Mouse (Mus musculus) olfactory bulb, adult 2 months (tissue): ENCODE results near the gene Ccdc14.

Source experiments
- CTCF ChIP-seq: fragments of 200-500 bp; IDR thresholded peaks from 2 replicates; pipeline ENCODE4 v1.5.1; 2012; ENCODE audit warnings: low read depth, mild to moderate bottlenecking, low read length, moderate library complexity; ENCODE audit not compliant: insufficient read depth
- POLR2A ChIP-seq: fragments of 200-500 bp; IDR thresholded peaks from 2 replicates; pipeline ENCODE4 v1.6.1; 2012; ENCODE audit warnings: mild to moderate bottlenecking, low read depth, low read length, moderate library complexity; ENCODE audit not compliant: insufficient read depth

DNA sequence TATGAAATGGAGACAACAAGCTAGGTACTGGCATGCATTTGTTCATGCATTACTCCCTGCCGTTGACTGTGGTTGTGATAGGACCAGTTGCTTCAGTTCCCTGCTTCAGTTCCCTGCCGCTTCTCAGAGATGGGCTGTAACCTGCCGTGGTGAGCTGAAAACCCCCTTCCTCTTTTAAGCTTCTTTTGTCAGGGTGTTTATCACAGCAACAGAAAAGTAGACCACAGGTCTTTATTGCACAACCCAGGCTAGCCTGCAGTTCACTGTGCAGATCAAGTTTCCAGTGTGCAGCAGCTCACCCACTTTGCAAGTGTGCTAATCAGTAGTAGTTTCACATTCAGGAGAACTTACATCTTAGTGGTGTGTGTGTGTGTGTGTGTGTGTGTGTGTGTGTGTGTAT is 62.6 kb downstream of the Ccdc14 start:
- TF ChIP-seq CTCF (no peak), POLR2A (no peak)
